Mouse (Mus musculus): ENCODE data around the gene Uhrf1.

DNA sequence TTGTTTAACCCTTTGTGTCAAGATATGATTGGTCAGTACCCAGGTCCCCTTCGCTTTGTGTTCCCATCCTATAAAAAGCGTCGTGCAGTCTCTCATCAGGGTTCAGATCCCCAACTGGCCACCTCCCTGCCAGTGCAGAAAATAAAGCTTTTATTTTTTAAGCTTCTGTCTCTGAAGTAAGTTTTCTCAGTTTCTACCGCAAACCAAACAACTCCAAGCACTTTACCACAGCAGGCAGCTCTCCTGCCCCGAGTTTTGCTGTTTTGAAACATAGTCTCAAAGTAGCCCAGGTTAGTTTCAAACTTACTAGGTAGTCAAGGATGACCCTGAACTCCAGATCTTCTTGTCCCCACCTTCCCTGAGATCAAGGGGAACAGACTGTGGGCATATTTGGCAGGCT lies 24.8 kb upstream of the Uhrf1 start:
- TF ChIP-seq CTCF (conservative IDR thresholded peaks at IDR 0.05; ENCODE audit: low read length), result no peak
- TF ChIP-seq NANOG (IDR thresholded peaks at IDR 0.05; ENCODE audit: borderline replicate concordance, low read length), result no peak
